Mouse (Mus musculus): ENCODE data around the gene Olfr328. TPM values are rescaled to one million over a fixed set of nuclear protein-coding genes. Genes with fewer than 3 reads are reported as not detected.

The Olfr328 gene
- 0.10 TPM in 1 of 2 replicates, not detected in the other for polyA plus RNA-seq (2015; fragmentation: Nextera tagmentation; extraction: Ambion mirVana)

- no peak for ATAC-seq (ENCODE audit: insufficient number of reproducible peaks, insufficient read depth, low FRiP score, low TSS enrichment, low read depth)
- Histone ChIP-seq H3K27me3 (no peaks in the 10 kb centered on the region), H3K4me2 (no peak within 1 kb of the TSS), H3K4me3 (no peak within 1 kb of the TSS), H3K9ac (no peak within 1 kb of the TSS), H3K36me3 (no peaks in the 10 kb centered on the region), H3K9me3 (no peaks in the 10 kb centered on the region), H3K27ac (no peak within 1 kb of the TSS), H3K4me1 (no peaks in the 10 kb centered on the region)
- WGBS: 88% methylated on average over 1 of the region's 1 CpGs
Observed at GRCm38 (mm10) chr11:58555536-58555935, at the start of gene Olfr328. Olfr328 (minus strand) TSS chr11:58555636.

- ATAC-seq (ENCODE audit: insufficient number of reproducible peaks, insufficient read depth, low FRiP score, low TSS enrichment, low read depth): no peak
- no peak overlapping the region for H3K4me2 ChIP-seq
- H3K9ac ChIP-seq: no peak overlapping the region
- H3K27me3 ChIP-seq: no peaks in the 10 kb centered on the region
- H3K4me3 ChIP-seq: no peak overlapping the region
- H3K4me1 ChIP-seq: no peaks in the 10 kb centered on the region
- H3K27ac ChIP-seq: no peak overlapping the region
- H3K9me3 ChIP-seq: no peaks in the 10 kb centered on the region
- H3K36me3 ChIP-seq: no peaks in the 10 kb centered on the region
- 87% methylated on average over 3 of the region's 3 CpGs for WGBS
Observed at GRCm38 (mm10) chr11:58605228-58605627, 49.8 kb upstream of the Olfr328 start.

GRCm38 (mm10) chr11:58604688-58605087 lies 49.3 kb upstream of the Olfr328 start:
- 73% methylated on average over 2 of the region's 2 CpGs for WGBS
- Histone ChIP-seq H3K9ac (no peak overlapping the region), H3K4me2 (no peak overlapping the region), H3K27me3 (no peaks in the 10 kb centered on the region), H3K27ac (no peak overlapping the region), H3K4me3 (no peak overlapping the region), H3K4me1 (no peaks in the 10 kb centered on the region), H3K36me3 (no peaks in the 10 kb centered on the region), H3K9me3 (no peaks in the 10 kb centered on the region)
- no peak for ATAC-seq (ENCODE audit: insufficient number of reproducible peaks, insufficient read depth, low FRiP score, low TSS enrichment, low read depth)

GRCm38 (mm10) chr11:58602800-58603560 lies 47.5 kb upstream of the Olfr328 start:
- Histone ChIP-seq H3K4me1 (no peaks in the 10 kb centered on the region), H3K27me3 (no peaks in the 10 kb centered on the region), H3K9ac (no peak overlapping the region), H3K4me2 (no peak overlapping the region), H3K27ac (no peak overlapping the region), H3K4me3 (no peak overlapping the region), H3K9me3 (no peaks in the 10 kb centered on the region), H3K36me3 (no peaks in the 10 kb centered on the region)
- no peak for ATAC-seq (ENCODE audit: insufficient number of reproducible peaks, insufficient read depth, low FRiP score, low TSS enrichment, low read depth)
- 60% methylated on average over 6 of the region's 6 CpGs for WGBS

- H3K27ac ChIP-seq: no peak overlapping the region
- H3K36me3 ChIP-seq: no peaks in the 10 kb centered on the region
- no peak overlapping the region for H3K4me3 ChIP-seq
- H3K9me3 ChIP-seq: no peaks in the 10 kb centered on the region
- ATAC-seq (ENCODE audit: insufficient number of reproducible peaks, insufficient read depth, low FRiP score, low TSS enrichment, low read depth): no peak
- H3K4me1 ChIP-seq: no peaks in the 10 kb centered on the region
- H3K4me2 ChIP-seq: no peak overlapping the region
- no peak overlapping the region for H3K9ac ChIP-seq
- no peaks in the 10 kb centered on the region for H3K27me3 ChIP-seq
Observed at GRCm38 (mm10) chr11:58602062-58602461, 46.6 kb upstream of the Olfr328 start.

GRCm38 (mm10) chr11:58597837-58598236 lies 42.4 kb upstream of the Olfr328 start:
- H3K36me3 ChIP-seq: no peaks in the 10 kb centered on the region
- H3K4me1 ChIP-seq: no peaks in the 10 kb centered on the region
- H3K9me3 ChIP-seq: no peaks in the 10 kb centered on the region
- H3K4me2 ChIP-seq: no peak overlapping the region
- ATAC-seq (ENCODE audit: insufficient number of reproducible peaks, insufficient read depth, low FRiP score, low TSS enrichment, low read depth): no peak
- no peak overlapping the region for H3K27ac ChIP-seq
- no peak overlapping the region for H3K9ac ChIP-seq
- WGBS: 86% methylated on average over 13 of the region's 13 CpGs
- no peak overlapping the region for H3K4me3 ChIP-seq
- H3K27me3 ChIP-seq: no peaks in the 10 kb centered on the region

- H3K4me1 ChIP-seq: no peaks in the 10 kb centered on the region
- ATAC-seq (ENCODE audit: insufficient number of reproducible peaks, insufficient read depth, low FRiP score, low TSS enrichment, low read depth): no peak
- H3K4me3 ChIP-seq: no peak within 1 kb of the TSS
- H3K36me3 ChIP-seq: no peaks in the 10 kb centered on the region
- H3K4me2 ChIP-seq: no peak within 1 kb of the TSS
- no peaks in the 10 kb centered on the region for H3K27me3 ChIP-seq
- 70% methylated on average over 6 of the region's 6 CpGs for WGBS
- no peaks in the 10 kb centered on the region for H3K9me3 ChIP-seq
- H3K27ac ChIP-seq: no peak within 1 kb of the TSS
- no peak within 1 kb of the TSS for H3K9ac ChIP-seq
Observed at GRCm38 (mm10) chr11:58594814-58595213, 39.4 kb upstream of the Olfr328 start, which contains the start of gene Olfr324. Olfr324 (plus strand) TSS chr11:58595114.

- 45% methylated on average over 3 of the region's 3 CpGs for WGBS
- no peaks in the 10 kb centered on the region; the same call in 1 of the 2 replicates for H3K27me3 ChIP-seq
- H3K9ac ChIP-seq: no peak overlapping the region
- ATAC-seq (ENCODE audit: insufficient number of reproducible peaks, insufficient read depth, low FRiP score, low TSS enrichment, low read depth): no peak
- no peaks in the 10 kb centered on the region for H3K4me1 ChIP-seq
- no peak overlapping the region for H3K4me2 ChIP-seq
- no peaks in the 10 kb centered on the region for H3K36me3 ChIP-seq
- H3K4me3 ChIP-seq: no peak overlapping the region
- H3K9me3 ChIP-seq: no peaks in the 10 kb centered on the region
- H3K27ac ChIP-seq: no peak overlapping the region
Observed at GRCm38 (mm10) chr11:58588620-58589250, 33.3 kb upstream of the Olfr328 start.

- no peak overlapping the region for H3K4me2 ChIP-seq
- 71% methylated on average over 7 of the region's 7 CpGs for WGBS
- no peaks in the 10 kb centered on the region; the same call in 1 of the 2 replicates for H3K27me3 ChIP-seq
- ATAC-seq (ENCODE audit: insufficient number of reproducible peaks, insufficient read depth, low FRiP score, low TSS enrichment, low read depth): no peak
- no peak overlapping the region for H3K9ac ChIP-seq
- H3K36me3 ChIP-seq: no peaks in the 10 kb centered on the region
- H3K27ac ChIP-seq: no peak overlapping the region
- no peaks in the 10 kb centered on the region for H3K9me3 ChIP-seq
- H3K4me3 ChIP-seq: no peak overlapping the region
- no peaks in the 10 kb centered on the region for H3K4me1 ChIP-seq
Observed at GRCm38 (mm10) chr11:58587898-58588348, 32.5 kb upstream of the Olfr328 start.

GRCm38 (mm10) chr11:58578636-58579035 lies 23.2 kb upstream of the Olfr328 start:
- no peak overlapping the region for H3K27ac ChIP-seq
- H3K4me2 ChIP-seq: no peak overlapping the region
- no peak for ATAC-seq (ENCODE audit: insufficient number of reproducible peaks, insufficient read depth, low FRiP score, low TSS enrichment, low read depth)

GRCm38 (mm10) chr11:58577430-58577829 lies 22.0 kb upstream of the Olfr328 start, which contains the start of gene Olfr325:
Olfr325 (plus strand) TSS chr11:58577730.
- H3K4me3 ChIP-seq: no peak within 1 kb of the TSS
- H3K4me1 ChIP-seq: no peaks in the 10 kb centered on the region
- H3K27me3 ChIP-seq: 0 out of 2 replicates have a peak, but pooled peaks cover 6% of the 10 kb centered on the region
- H3K4me2 ChIP-seq: no peak within 1 kb of the TSS
- no peaks in the 10 kb centered on the region for H3K9me3 ChIP-seq
- no peaks in the 10 kb centered on the region for H3K36me3 ChIP-seq
- H3K9ac ChIP-seq: no peak within 1 kb of the TSS
- ATAC-seq (ENCODE audit: insufficient number of reproducible peaks, insufficient read depth, low FRiP score, low TSS enrichment, low read depth): no peak
- no peak within 1 kb of the TSS for H3K27ac ChIP-seq
- 84% methylated on average over 1 of the region's 1 CpGs for WGBS

More at GRCm38 (mm10) chr11:58578636-58579035, 23.2 kb upstream of the Olfr328 start:
- 75% methylated on average over 8 of the region's 8 CpGs for WGBS
- H3K9ac ChIP-seq: no peak overlapping the region
- no peaks in the 10 kb centered on the region for H3K36me3 ChIP-seq
- 0 out of 2 replicates have a peak, but pooled peaks cover 6% of the 10 kb centered on the region for H3K27me3 ChIP-seq
- no peaks in the 10 kb centered on the region for H3K4me1 ChIP-seq
- H3K9me3 ChIP-seq: no peaks in the 10 kb centered on the region
- H3K4me3 ChIP-seq: no peak overlapping the region

- no peaks in the 10 kb centered on the region for H3K36me3 ChIP-seq
- no peaks in the 10 kb centered on the region for H3K27me3 ChIP-seq
- no peak within 1 kb of the TSS for H3K4me2 ChIP-seq
- H3K27ac ChIP-seq: no peak within 1 kb of the TSS
- no peaks in the 10 kb centered on the region for H3K9me3 ChIP-seq
- H3K4me3 ChIP-seq: no peak within 1 kb of the TSS
- no peaks in the 10 kb centered on the region for H3K4me1 ChIP-seq
- H3K9ac ChIP-seq: no peak within 1 kb of the TSS
- 75% methylated on average over 5 of the region's 5 CpGs for WGBS
- no peak for ATAC-seq (ENCODE audit: insufficient number of reproducible peaks, insufficient read depth, low FRiP score, low TSS enrichment, low read depth)
Observed at GRCm38 (mm10) chr11:58570405-58570804, 15.0 kb upstream of the Olfr328 start, which contains the start of gene Olfr224. Olfr224 (minus strand) TSS chr11:58570553.

Data from embryonic facial prominence, embryonic 13.5 days (tissue).